Mouse (Mus musculus): ENCODE measurements around the gene Cldn13.
"Not testable (repeated sequence)": the region's sequence is repeated elsewhere in the genome, so short reads cannot be mapped to it uniquely, and the experiment has no call there.

The Cldn13 gene

GRCm38 (mm10) chr5:134933686-134934085, 18.4 kb upstream of the Cldn13 start:
- not testable (repeated sequence) for DNase-seq (ENCODE audit: low spot score)

DNA sequence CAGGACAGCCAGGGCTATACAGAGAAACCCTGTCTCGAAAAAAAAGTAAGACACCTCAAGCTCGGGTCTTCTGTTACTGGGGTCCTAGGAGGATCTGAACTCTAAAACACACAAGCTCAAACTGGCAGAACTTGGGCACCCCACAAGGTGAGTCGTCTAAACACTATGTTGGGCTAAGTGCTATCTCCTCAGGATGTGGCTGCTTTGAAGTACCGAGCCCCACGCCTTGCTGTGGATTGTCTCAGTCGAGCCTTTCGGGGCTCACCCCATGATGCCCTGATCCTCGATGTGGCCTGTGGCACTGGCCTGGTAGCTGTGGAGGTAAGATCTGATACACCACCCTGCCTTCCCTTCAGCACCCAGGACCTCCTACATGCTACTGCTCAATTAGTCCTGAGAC, 18.0 kb upstream of the Cldn13 start:
- DNase-seq (ENCODE audit: low spot score) = no peak

- DNase-seq (ENCODE audit: low spot score) = peak; percentile 45
Measured at GRCm38 (mm10) chr5:134932903-134933276, 17.6 kb upstream of the Cldn13 start.

GRCm38 (mm10) chr5:134932179-134932902, 17.0 kb upstream of the Cldn13 start, which contains the start of gene Mettl27:
Gene Mettl27, plus strand, starts transcription at chr5:134932368.
- DNase-seq (ENCODE audit: low spot score) = peak; percentile 88

DNA sequence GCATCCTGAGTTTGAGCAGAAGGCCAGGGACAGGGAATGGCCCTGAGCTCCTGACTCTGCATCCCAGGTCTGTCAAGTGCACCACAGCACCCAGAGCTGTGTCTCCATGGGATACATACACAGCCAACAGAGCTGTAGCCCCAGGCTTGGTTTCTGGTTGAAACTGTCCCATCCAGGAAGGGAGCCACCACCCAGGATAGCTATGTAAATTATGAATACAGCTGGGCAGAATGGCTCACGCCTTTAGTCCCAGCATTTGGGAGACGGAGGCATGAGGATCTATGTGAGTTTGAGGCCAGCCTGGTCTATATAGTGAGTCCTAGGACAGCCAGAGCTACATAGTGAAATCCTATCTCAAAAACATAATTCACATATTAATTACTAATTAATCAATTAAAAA, 14.7 kb upstream of the Cldn13 start:
- no peak for DNase-seq (ENCODE audit: low spot score)

GRCm38 (mm10) chr5:134926726-134927125, 11.4 kb upstream of the Cldn13 start:
- no peak for DNase-seq (ENCODE audit: low spot score)

DNA sequence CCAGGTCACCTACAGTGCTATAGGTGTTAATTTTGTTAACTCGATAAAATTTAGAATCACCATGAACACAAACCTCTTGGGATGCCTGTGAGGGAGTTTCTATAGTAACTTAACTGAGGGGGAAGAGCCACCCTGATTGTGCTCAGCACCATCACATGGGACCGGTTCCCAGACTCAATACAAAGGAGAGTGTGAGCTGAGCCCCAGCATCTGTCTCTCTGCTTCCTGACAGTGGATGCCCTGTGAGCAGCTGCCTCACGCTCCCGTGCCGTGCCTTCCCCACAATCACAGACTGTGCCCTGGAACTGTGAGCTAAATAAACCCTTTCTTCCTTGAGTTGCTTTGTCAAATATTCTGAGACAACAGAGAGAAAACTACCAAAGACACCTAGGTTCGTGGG, 7.8 kb upstream of the Cldn13 start:
- no peak for DNase-seq (ENCODE audit: low spot score)

DNA sequence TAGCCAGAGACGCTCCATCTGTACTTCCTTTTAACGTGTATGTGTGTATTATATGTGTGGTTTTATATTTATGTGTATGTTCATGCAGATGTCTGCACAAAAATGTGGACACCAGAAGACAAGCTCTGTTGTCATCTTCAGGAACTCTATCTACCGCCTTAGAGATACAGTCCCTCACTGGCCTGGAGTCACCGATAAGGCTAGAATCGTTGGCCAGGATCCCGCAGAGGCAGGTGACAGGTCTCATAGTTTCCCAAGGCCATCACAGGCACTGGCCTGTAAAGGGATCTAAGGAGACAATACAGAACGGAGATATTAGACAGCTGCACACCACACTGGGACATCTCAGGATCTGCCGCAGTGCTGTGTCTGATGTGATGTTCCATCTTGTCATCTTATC, 5.8 kb upstream of the Cldn13 start:
- no peak for DNase-seq (ENCODE audit: low spot score)

GRCm38 (mm10) chr5:134920106-134920687, 4.9 kb upstream of the Cldn13 start:
- no peak for DNase-seq (ENCODE audit: low spot score)

DNA sequence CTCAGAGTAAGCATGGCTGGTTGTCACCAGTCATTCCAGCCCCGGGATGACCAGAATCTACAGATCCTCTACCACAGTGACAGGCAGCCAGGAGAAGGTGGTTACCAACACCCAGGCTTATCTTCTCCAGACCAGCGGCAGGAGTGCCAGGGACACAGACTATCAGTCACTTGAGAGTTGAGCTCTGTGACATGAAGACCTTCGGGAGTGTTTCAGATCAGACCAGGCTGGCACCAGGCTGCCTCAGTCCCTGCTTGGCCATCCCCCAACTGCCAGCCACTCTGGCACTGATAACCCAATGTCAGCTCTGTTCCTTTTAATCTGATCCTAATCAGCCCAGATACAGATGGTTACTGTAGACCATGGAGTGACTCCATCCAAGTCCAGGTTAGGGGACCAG, 3.8 kb upstream of the Cldn13 start:
- DNase-seq (ENCODE audit: low spot score) = no peak

DNA sequence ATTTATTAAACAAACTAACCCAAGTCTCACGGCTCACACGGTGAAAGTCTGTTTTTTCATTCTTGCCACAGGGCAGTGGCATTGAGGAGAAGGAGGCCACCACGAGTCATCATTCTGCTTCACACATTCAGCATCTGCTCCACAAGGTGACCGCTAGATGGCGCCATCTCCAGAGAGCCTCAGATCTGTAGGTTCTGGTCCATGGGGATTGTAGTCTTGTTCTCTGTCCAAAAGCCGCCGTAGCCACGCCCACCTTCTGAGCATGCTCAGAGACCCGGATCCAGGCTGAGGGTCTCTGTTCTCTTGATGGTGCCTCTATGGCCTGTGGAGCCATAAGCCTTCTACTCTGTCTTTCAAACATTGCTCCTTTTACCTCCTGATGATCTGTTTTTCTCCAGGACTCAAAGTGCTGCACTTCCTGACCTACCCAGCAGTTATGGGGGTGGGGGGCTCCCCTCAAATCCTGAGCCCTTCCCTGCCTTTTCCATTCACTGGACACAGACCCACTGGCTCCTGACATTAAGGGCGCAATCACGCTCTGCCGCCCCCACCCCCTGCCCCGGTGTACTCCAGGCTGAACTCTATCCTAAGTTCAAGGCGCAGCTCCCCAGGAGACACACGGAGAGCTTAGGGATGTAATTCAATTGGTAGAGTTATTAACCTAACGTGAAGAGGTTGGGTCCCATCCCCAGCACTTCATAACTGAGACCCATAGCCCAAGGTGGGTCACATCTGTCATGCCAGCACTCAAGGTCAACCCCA, 2.9 kb upstream of the Cldn13 start:
- DNase-seq (ENCODE audit: low spot score) = peak; percentile 60

DNA sequence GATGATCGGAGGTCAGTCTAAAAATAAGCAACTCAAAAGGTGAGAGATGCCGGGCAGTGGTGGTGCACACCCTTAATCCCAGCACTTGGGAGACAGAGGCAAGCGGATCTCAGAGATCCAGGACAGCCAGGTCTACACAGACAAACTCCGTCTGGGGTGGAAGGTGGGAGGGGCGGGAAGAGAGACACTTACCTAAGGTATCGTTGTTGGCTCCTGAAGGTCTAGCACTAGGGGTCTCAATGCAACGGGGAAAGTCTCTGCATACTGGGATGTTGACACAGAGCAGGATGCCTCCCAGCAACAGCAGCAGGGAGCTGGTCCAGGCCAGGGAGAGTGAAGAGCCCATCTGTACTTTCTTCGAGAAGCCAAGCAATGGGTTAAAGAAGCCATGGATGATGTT, 816 bp downstream of the Cldn13 start:
- no peak for DNase-seq (ENCODE audit: low spot score)

DNA sequence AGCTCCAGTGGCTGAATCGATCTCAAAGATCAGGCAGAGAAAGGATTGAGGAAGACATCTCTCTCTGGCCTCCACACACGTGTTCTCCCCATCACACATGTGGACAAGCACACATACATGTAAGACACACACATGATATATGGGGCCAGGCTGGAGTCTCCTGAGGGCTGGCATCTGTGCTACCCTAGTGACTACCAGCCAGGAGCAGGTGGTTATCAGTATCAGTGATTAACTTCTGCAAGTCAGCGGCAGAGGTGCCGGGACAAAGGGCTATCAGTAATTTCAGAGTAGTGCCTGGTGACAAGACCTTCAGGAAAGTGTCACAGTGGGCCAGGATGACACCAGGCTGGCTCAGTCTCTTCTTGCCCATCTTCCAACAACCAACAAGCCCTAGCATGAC, 1.6 kb downstream of the Cldn13 start:
- DNase-seq (ENCODE audit: low spot score) = no peak

GRCm38 (mm10) chr5:134913352-134913751, 2.0 kb downstream of the Cldn13 start:
- DNase-seq (ENCODE audit: low spot score) = no peak

- no peak for DNase-seq (ENCODE audit: low spot score)
Measured at GRCm38 (mm10) chr5:134911901-134912300, 3.4 kb downstream of the Cldn13 start.

- DNase-seq (ENCODE audit: low spot score) = peak; percentile 93
Measured at GRCm38 (mm10) chr5:134907135-134907534, 8.2 kb downstream of the Cldn13 start.

DNA sequence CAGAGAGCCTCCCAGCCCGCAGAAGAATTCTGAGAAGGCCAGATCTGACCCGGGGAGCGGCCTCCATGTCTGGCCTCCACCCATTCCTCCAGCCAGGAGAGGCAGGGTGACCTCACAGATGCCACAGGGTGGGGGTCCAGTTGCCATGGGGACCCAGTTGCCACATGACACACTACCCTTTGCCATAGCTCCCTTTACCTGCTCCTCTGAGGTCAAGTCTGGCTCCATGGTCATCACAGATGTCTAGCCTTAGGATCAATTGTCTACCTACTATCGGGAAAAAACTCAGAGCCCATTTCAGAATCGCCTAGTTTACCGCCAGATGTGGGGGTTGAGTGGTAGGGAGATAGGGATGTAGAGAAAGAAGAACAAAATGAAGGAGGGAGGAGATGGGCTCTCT, 8.7 kb downstream of the Cldn13 start, which contains the start of gene Tmem270:
Tmem270 (minus strand) TSS at position 101 of the 400 bp plus-strand sequence.
- no peak for DNase-seq (ENCODE audit: low spot score)

DNA sequence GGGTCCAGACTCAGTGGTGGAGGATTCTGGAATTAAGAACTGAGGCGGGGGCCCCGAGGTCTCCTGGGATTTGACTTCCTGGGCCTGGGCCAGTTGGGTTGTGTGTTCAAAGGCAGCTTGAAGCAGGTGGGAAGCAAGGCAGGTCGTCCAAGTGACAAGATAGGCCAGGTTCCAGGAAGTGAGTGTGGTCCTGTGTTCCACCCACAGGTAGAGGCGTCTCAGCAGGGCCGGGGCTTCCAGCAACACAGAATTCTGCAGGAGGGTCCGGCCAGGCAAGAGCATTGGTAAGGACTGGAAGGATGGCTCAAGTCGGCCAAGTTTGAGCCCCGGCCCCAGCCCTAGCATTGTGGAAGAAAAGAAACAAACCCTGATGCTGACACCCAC, 13.7 kb downstream of the Cldn13 start:
- no peak for DNase-seq (ENCODE audit: low spot score)

DNA sequence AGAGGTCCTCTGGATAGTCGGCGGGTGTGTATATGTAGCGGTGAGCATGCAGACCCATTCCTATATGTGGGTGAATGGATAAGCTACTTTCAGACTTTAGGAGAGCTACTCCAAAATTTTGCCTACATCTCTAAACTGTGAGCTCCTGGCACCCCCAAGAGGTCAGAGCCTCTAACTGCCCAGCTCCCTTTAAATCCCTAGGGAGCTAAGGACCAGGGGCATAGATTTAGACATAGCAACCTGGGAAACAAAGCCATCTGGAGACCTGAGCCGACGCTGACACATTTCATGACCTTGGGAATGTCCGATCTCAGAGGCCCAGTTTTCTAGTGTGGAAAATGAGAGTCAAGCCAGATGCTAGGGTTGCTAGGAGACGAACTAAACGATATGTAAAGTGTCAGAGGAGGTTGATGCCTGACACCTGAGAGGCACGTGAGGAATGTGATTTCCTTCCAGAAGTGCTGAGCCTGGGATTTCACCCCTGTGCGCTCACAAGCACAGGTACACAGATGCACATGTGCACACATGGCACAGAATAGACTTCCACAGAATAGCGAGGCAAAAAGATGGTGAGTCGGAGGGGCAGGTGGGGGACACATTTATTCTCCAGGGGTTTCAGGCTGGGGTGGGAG, 14.2 kb downstream of the Cldn13 start:
- DNase-seq (ENCODE audit: low spot score) = peak; percentile 28

DNA sequence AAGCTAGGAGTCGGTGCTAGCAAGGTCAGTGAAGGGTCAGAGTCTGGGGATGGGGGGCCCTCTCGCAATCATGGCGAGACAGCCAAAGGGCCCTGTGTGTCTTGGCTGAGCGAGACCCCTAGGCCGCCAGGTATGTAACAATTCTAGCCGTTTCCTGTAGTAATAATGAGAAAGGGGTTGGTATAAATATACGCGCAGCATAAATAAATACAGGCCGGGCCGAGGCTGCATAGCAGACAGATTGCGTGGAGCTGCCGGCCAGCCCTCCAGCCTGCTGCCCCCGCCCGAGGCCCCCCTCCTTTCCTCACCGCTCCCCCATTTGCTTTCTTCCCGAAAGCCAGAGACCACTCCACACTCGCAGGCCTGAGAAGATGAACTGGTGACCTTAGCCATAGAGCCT, 17.7 kb downstream of the Cldn13 start:
- no peak for DNase-seq (ENCODE audit: low spot score)

DNA sequence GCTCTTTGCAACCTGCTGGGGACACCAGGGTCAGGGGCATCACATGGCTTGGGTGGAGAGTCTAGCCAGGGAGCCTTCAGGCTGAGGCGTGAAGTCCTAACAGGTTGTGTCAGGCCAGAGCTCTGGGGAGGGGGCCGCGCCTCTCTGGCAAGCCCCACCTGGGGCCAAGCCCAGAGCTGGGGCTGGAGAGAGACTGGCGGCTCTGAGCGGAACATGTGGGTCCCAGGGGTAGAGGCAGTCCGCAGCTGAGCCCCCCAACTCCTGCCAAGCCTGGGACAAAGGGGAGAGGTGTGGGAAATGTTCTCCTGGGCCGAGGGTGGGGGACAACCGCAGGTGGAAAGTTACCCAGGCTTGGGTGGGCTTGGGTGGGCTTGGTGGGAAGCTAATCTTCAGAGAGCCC, 18.4 kb downstream of the Cldn13 start:
- DNase-seq (ENCODE audit: low spot score) = no peak

- no peak for DNase-seq (ENCODE audit: low spot score)
Measured at GRCm38 (mm10) chr5:134895291-134895690, 20.0 kb downstream of the Cldn13 start.

DNA sequence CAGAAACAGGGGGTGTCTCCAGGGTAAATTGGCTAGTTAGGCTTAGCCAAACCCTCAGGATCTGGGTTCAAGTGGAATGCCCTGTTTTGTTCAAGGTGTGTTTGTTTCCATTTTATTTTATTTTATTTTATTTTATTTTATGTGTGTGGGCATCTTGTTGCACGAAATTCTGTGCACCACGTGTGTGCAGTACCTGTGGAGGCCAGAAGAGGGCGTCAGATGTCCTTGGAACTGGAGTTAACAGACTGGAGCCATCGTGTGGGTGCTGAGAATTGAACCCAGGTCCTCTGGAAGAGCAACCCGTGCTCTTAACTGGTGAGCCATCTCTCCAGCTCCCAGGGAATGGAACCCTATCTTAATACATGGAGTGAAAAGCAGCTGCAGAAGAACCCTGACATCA, 22.6 kb downstream of the Cldn13 start:
- no peak for DNase-seq (ENCODE audit: low spot score)
